ENCODE assay signal across 8 mouse cellular contexts in genomic region chr11:118909814-118910201, GRCm38 (mm10). TPM values are rescaled to one million over a fixed set of nuclear protein-coding genes. Genes with fewer than 3 reads are reported as not detected.
DNase-seq lines count a peak whose midpoint lies in the region; ATAC-seq lines count a peak whose summit lies in the region.
"Had no signal": no experiment of that assay in that cellular context is flagged by ENCODE, and none has a peak within 500 bp of the region (broad histone marks: within the 10 kb centered on the region; RNA-seq: fewer than 3 reads in every experiment).

No protein-coding gene starts in this region.

- H3K4me1 ChIP-seq in embryonic facial prominence, embryonic 14.5 days (ENCODE audit: control insufficient read depth, insufficient read depth, low read length): peaks cover 11% of the 10 kb centered on the region
- H3K4me1 ChIP-seq in limb, embryonic 13.5 days: peaks cover 35% of the 10 kb centered on the region

- no peak for ATAC-seq in embryonic facial prominence, embryonic 14.5 days (ENCODE audit: low read depth)
- ATAC-seq in limb, embryonic 13.5 days (ENCODE audit: low FRiP score, low read depth): peak; percentile 18; the same call in 1 of the 2 replicates

- peaks cover 71% of the 10 kb centered on the region for H3K27me3 ChIP-seq in embryonic facial prominence, embryonic 14.5 days (replicated peaks; ENCODE audit: control insufficient read depth, insufficient read depth, low read length)
- H3K27me3 ChIP-seq in limb, embryonic 13.5 days: peaks cover 70% of the 10 kb centered on the region

- no peaks in the 10 kb centered on the region for H3K9me3 ChIP-seq in embryonic facial prominence, embryonic 14.5 days (ENCODE audit: control insufficient read depth, low read length)
- H3K9me3 ChIP-seq in limb, embryonic 13.5 days: no peaks in the 10 kb centered on the region

- peak overlapping the region; percentile 94 for H3K4me2 ChIP-seq in embryonic facial prominence, embryonic 14.5 days (ENCODE audit: low read depth, low read length)
- H3K4me2 ChIP-seq in limb, embryonic 13.5 days (replicated peaks): peak overlapping the region; percentile 100

- WGBS in embryonic facial prominence, embryonic 14.5 days: 0% methylated on average over 10 of the region's 13 CpGs
- under 1% methylated on average over 13 of the region's 13 CpGs for WGBS in limb, embryonic 13.5 days

- DNase-seq in right cerebral cortex, postnatal 4 days: peak; percentile 69
- DNase-seq in right cerebral cortex, postnatal 14 days: no peak
- DNase-seq in embryonic facial prominence, embryonic 14.5 days (ENCODE audit: low spot score): peak; percentile 17
- DNase-seq in Muller cell, postnatal 12 days (ENCODE audit: inconsistent ontology term): no peak
- no peak for DNase-seq in T-cell, adult 2 months (ENCODE audit: low spot score)
- no peak for DNase-seq in ovary, postnatal 14 days (ENCODE audit: low spot score)
- DNase-seq: adrenal gland, postnatal 10 days had no signal

- H3K27ac ChIP-seq in embryonic facial prominence, embryonic 14.5 days (replicated peaks; ENCODE audit: low read depth, low read length): no peak overlapping the region; the same call in 1 of the 2 replicates
- H3K27ac ChIP-seq in limb, embryonic 13.5 days: no peak overlapping the region

- H3K36me3 ChIP-seq in embryonic facial prominence, embryonic 14.5 days (ENCODE audit: control insufficient read depth, insufficient read depth, low read length): no peaks in the 10 kb centered on the region
- no peaks in the 10 kb centered on the region for H3K36me3 ChIP-seq in limb, embryonic 13.5 days

- H3K9ac ChIP-seq in embryonic facial prominence, embryonic 14.5 days (ENCODE audit: low read depth, low read length): peak overlapping the region; percentile 57; the same call in 1 of the 2 replicates
- H3K9ac ChIP-seq in limb, embryonic 13.5 days: peak overlapping the region; percentile 62; the same call in 1 of the 2 replicates

- peak overlapping the region; percentile 48 for H3K4me3 ChIP-seq in embryonic facial prominence, embryonic 14.5 days (ENCODE audit: low read depth, low read length)
- H3K4me3 ChIP-seq in limb, embryonic 13.5 days: peak overlapping the region; percentile 58

RNA-seq across cellular contexts. Expression of gene Rbfox3, which starts 1.6 kb away (rescaled TPM):
- polyA plus RNA-seq in embryonic facial prominence, embryonic 14.5 days (2014; fragmentation: Nextera tagmentation; extraction: Ambion mirVana): 3.4 and 3.5 TPM in 2 replicates
- polyA plus RNA-seq in limb, embryonic 13.5 days (2015; fragmentation: Nextera tagmentation; extraction: Ambion mirVana): 0.93 and 1.2 TPM in 2 replicates

Comparison
In these comparisons a context has a peak if more than half of its experiments do, and no peak if none do; other contexts are left out.
1. DNase-seq: peak in right cerebral cortex, postnatal 4 days (single experiment) and embryonic facial prominence, embryonic 14.5 days (single experiment); none in right cerebral cortex, postnatal 14 days (single experiment), Muller cell, postnatal 12 days (single experiment), T-cell, adult 2 months (single experiment) and ovary, postnatal 14 days (single experiment).